Mouse (Mus musculus) small intestine, adult 2 months (tissue): ENCODE results near the gene Il17rc. TPM values are rescaled to one million over a fixed set of nuclear protein-coding genes. Genes with fewer than 3 reads are reported as not detected.

Source experiments
- H3K27ac ChIP-seq: fragments of 200-500 bp; 2 replicates; pipeline ENCODE4 v1.5.1; 2012; ENCODE audit warnings: low read depth, low read length, control low read depth, inconsistent platforms; ENCODE audit not compliant: insufficient read depth
- H3K27me3 ChIP-seq: fragments of 200-500 bp; 2 replicates; pipeline ENCODE4 v1.6.1; 2012; ENCODE audit warnings: mild to moderate bottlenecking, moderate library complexity, low read length, inconsistent platforms; ENCODE audit not compliant: control insufficient read depth, insufficient read depth
- H3K36me3 ChIP-seq: fragments of 200-500 bp; 2 replicates; pipeline ENCODE4 v1.6.1; 2012; ENCODE audit warnings: mild to moderate bottlenecking, low read length, control low read depth, inconsistent platforms; ENCODE audit not compliant: control insufficient read depth, insufficient read depth
- H3K4me1 ChIP-seq: fragments of 200-500 bp; 2 replicates; pipeline ENCODE4 v1.6.1; 2012; ENCODE audit warnings: low read length, inconsistent platforms, mixed read lengths; ENCODE audit not compliant: control insufficient read depth, insufficient read depth, insufficient read length
- H3K4me3 ChIP-seq: fragments of 200-500 bp; 2 replicates; pipeline ENCODE4 v1.5.1; 2012; ENCODE audit warnings: low read depth, mild to moderate bottlenecking, control low read depth, inconsistent platforms, low read length, moderate library complexity
- CTCF ChIP-seq: fragments of 200-500 bp; IDR thresholded peaks from 2 replicates; pipeline ENCODE4 v1.5.1; 2012; ENCODE audit warnings: low read depth, mild to moderate bottlenecking, control low read depth, inconsistent platforms, low read length, moderate library complexity, mixed read lengths; ENCODE audit not compliant: insufficient replicate concordance, insufficient read length; ENCODE audit errors: extremely low read depth
- POLR2A ChIP-seq: fragments of 200-500 bp; IDR thresholded peaks from 2 replicates; pipeline ENCODE4 v1.6.1; 2012; ENCODE audit warnings: low read depth, mild to moderate bottlenecking, control low read depth, inconsistent platforms, low read length, moderate library complexity
- WGBS: fragments of 180-500 bp; shearing (Covaris S2); methylation state at CpG from one replicate; pipeline ENCODE4 v1.1.7; 2018; 5-methylcytosine and 5-hydroxymethylcytosine counted together
- polyA plus RNA-seq: library from polyadenylated mRNA; depleted of rRNA; stranded (reverse); fragments of >200 nt; gene quantifications from 2 replicates; pipeline ENCODE4 v1.2.3, GENCODE M21; 2012

Il17rc gene
- polyA plus RNA-seq, 1 experiment = 786 TPM

DNA sequence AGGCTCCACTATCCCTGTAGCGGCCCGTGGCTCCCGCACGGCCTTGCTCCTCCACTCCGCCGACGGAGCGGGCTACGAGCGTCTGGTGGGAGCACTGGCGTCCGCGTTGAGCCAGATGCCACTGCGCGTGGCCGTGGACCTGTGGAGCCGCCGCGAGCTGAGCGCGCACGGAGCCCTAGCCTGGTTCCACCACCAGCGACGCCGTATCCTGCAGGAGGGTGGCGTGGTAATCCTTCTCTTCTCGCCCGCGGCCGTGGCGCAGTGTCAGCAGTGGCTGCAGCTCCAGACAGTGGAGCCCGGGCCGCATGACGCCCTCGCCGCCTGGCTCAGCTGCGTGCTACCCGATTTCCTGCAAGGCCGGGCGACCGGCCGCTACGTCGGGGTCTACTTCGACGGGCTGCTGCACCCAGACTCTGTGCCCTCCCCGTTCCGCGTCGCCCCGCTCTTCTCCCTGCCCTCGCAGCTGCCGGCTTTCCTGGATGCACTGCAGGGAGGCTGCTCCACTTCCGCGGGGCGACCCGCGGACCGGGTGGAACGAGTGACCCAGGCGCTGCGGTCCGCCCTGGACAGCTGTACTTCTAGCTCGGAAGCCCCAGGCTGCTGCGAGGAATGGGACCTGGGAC is 11.4 kb downstream of the Il17rc start:
- Histone ChIP-seq H3K27me3 (no peaks in the 10 kb centered on the region), H3K4me1 (peaks cover 14% of the 10 kb centered on the region), H3K4me3 (peak overlapping the region; percentile 67), H3K36me3 (peaks cover 30% of the 10 kb centered on the region), H3K27ac (peak overlapping the region; percentile 73)
- 2% methylated on average over 65 of the region's 65 CpGs for WGBS
- TF ChIP-seq POLR2A = no peak
- no peak for TF ChIP-seq CTCF

DNA sequence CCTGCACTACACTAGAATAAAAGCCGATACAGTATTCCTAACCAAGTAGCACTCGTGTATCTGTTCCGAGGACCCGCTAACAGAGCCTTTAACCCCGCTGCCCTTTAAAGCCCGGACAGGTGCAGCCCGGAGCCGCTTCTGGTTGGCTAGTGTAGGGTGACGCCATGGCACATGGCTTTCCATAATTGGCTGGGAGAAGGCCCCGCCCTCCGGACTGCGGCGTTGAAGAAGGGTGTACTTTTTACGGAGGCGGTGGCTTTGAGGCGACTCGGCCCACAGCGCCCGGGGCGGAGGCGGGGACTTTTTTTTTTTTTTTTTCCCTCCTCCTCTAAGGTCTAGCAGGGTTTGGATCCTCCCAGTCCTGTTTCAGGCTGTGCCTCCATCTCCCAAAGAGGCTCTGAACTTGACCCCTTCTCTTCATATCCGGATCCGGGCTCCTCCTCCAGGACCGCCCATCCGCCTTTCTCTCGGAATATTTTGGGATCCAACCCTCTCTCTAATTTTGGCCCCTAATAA is 11.9 kb downstream of the Il17rc start, which contains the start of gene Creld1:
Gene Creld1 (plus strand): TSS at position 198 of the 516 bp plus-strand sequence.
- H3K36me3 ChIP-seq = peaks cover 28% of the 10 kb centered on the region
- H3K27me3 ChIP-seq = no peaks in the 10 kb centered on the region
- peaks cover 19% of the 10 kb centered on the region for H3K4me1 ChIP-seq
- peak within 1 kb of the TSS; percentile 67 for H3K4me3 ChIP-seq
- H3K27ac ChIP-seq = peak within 1 kb of the TSS; percentile 73
- WGBS = under 1% methylated on average over 26 of the region's 26 CpGs
- no peak; the same call in 1 of the 2 replicates for TF ChIP-seq POLR2A
- TF ChIP-seq CTCF = no peak

DNA sequence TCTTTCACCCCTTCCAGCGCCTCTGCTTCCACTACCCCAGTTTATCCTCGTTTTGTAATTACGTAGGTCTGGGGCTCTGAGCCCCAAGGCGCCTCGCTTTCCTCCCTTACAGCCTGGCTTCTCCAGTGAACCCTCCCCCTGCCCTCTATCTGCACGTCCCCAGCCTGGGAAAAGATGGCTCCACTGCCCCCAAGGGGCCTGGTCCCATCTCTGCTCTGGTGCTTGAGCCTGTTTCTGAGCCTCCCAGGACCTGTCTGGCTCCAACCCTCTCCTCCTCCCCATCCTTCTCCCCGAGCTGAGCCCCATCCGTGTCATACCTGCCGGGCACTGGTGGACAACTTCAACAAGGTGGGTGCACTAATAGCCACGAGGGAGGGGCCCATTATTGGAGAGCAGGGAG is 12.5 kb downstream of the Il17rc start:
- peak overlapping the region; percentile 35; the same call in 1 of the 2 replicates for H3K27ac ChIP-seq
- peak overlapping the region; percentile 67 for H3K4me3 ChIP-seq
- H3K27me3 ChIP-seq = no peaks in the 10 kb centered on the region
- 7% methylated on average over 10 of the region's 10 CpGs for WGBS
- peaks cover 30% of the 10 kb centered on the region for H3K36me3 ChIP-seq
- H3K4me1 ChIP-seq = peaks cover 19% of the 10 kb centered on the region
- no peak for TF ChIP-seq POLR2A
- no peak for TF ChIP-seq CTCF

GRCm38 (mm10) chr6:113487125-113487576 is 15.9 kb downstream of the Il17rc start:
- no peak for TF ChIP-seq CTCF
- TF ChIP-seq POLR2A = no peak
- H3K27me3 ChIP-seq = no peaks in the 10 kb centered on the region
- peak overlapping the region; percentile 17; the same call in 1 of the 2 replicates for H3K27ac ChIP-seq
- WGBS = 16% methylated on average over 7 of the region's 7 CpGs
- H3K4me1 ChIP-seq = peaks cover 19% of the 10 kb centered on the region
- H3K4me3 ChIP-seq = no peak overlapping the region
- H3K36me3 ChIP-seq = peaks cover 16% of the 10 kb centered on the region

DNA sequence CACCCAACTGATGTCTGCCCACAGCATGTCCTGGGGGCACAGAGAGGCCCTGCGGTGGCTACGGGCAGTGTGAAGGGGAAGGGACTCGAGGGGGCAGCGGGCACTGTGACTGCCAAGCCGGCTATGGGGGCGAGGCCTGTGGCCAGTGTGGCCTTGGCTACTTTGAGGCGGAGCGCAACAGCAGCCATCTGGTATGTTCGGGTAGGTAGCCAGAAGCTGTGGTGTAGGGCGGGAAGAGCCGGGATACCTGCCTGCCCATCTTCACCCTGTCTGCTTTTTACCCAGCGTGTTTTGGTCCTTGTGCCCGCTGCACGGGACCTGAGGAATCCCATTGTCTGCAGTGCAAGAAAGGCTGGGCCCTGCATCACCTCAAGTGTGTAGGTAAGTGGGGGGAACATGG is 18.2 kb downstream of the Il17rc start:
- no peak for TF ChIP-seq POLR2A
- no peak for TF ChIP-seq CTCF
- H3K27me3 ChIP-seq = no peaks in the 10 kb centered on the region
- H3K4me3 ChIP-seq = no peak overlapping the region
- H3K27ac ChIP-seq = no peak overlapping the region
- WGBS = 96% methylated on average over 14 of the region's 14 CpGs
- peaks cover 13% of the 10 kb centered on the region for H3K4me1 ChIP-seq
- H3K36me3 ChIP-seq = peaks cover 16% of the 10 kb centered on the region

DNA sequence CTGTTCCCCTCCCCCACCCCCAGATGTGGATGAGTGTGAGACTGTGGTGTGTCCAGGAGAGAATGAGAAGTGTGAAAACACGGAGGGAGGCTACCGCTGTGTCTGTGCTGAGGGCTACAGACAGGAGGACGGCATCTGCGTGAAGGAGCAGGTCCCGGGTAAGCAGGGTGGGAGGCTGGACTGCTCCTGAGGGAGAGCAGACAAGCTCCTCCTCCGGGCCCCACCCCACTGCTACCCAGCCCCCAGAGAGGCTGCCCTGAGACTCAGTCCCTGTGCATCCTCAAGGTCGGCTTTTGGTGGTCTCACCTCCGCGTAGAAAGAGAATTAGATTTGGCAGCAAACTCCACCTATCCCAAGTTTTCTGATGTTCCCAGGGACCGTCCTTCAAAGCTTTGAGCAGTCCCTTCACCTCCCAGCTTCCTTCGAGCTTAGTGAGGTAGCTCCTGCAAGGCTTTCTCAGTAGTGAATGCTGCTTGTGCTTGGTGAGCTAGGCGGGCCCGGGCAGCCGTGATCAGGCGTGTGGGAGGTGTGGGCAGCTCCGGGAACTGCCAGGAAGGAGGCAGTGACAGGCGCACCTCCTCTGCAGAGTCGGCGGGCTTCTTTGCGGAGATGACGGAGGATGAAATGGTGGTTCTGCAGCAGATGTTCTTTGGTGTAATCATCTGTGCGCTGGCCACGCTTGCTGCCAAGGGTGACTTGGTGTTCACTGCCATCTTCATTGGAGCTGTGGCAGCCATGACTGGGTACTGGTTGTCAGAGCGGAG is 21.1 kb downstream of the Il17rc start:
- WGBS = 86% methylated on average over 24 of the region's 24 CpGs
- no peak overlapping the region for H3K27ac ChIP-seq
- H3K27me3 ChIP-seq = no peaks in the 10 kb centered on the region
- peaks cover 20% of the 10 kb centered on the region for H3K4me1 ChIP-seq
- H3K36me3 ChIP-seq = peaks cover 16% of the 10 kb centered on the region
- no peak overlapping the region for H3K4me3 ChIP-seq
- TF ChIP-seq CTCF = no peak
- no peak for TF ChIP-seq POLR2A
